Mouse (Mus musculus): ENCODE results near the gene Prkcg.

Gene Prkcg

GRCm38 (mm10) chr7:3317704-3318103, 28.7 kb downstream of the Prkcg start:
- no peak for DNase-seq (ENCODE audit: low spot score)

- no peak for DNase-seq (ENCODE audit: low spot score)
Measured at GRCm38 (mm10) chr7:3320856-3321255, 31.9 kb downstream of the Prkcg start.

GRCm38 (mm10) chr7:3323826-3324225, 34.8 kb downstream of the Prkcg start:
- DNase-seq (ENCODE audit: low spot score) = no peak

GRCm38 (mm10) chr7:3327961-3328360, 39.0 kb downstream of the Prkcg start:
- DNase-seq (ENCODE audit: low spot score) = no peak

GRCm38 (mm10) chr7:3329776-3330546, 41.0 kb downstream of the Prkcg start:
- DNase-seq (ENCODE audit: low spot score) = peak; percentile 75

GRCm38 (mm10) chr7:3331171-3331570, 42.2 kb downstream of the Prkcg start:
- DNase-seq (ENCODE audit: low spot score) = no peak

GRCm38 (mm10) chr7:3331581-3332223, 42.7 kb downstream of the Prkcg start:
- peak; percentile 88 for DNase-seq (ENCODE audit: low spot score)

GRCm38 (mm10) chr7:3332224-3332615, 43.2 kb downstream of the Prkcg start:
- DNase-seq (ENCODE audit: low spot score) = no peak

GRCm38 (mm10) chr7:3332619-3333521, 43.9 kb downstream of the Prkcg start, which contains the start of gene Cacng7:
Gene Cacng7, plus strand, starts transcription at chr7:3332955.
- peak; percentile 74 for DNase-seq (ENCODE audit: low spot score)

GRCm38 (mm10) chr7:3333542-3333941, 44.6 kb downstream of the Prkcg start:
- peak; percentile 68 for DNase-seq (ENCODE audit: low spot score)

GRCm38 (mm10) chr7:3336412-3336811, 47.4 kb downstream of the Prkcg start:
- no peak for DNase-seq (ENCODE audit: low spot score)

- DNase-seq (ENCODE audit: low spot score) = no peak
Measured at GRCm38 (mm10) chr7:3338286-3338935, 49.4 kb downstream of the Prkcg start.

GRCm38 (mm10) chr7:3339010-3339409, 50.0 kb downstream of the Prkcg start:
- no peak for DNase-seq (ENCODE audit: low spot score)

GRCm38 (mm10) chr7:3343861-3344260, 54.9 kb downstream of the Prkcg start:
- DNase-seq (ENCODE audit: low spot score) = no peak

GRCm38 (mm10) chr7:3345301-3345700, 56.3 kb downstream of the Prkcg start:
- no peak for DNase-seq (ENCODE audit: low spot score)

GRCm38 (mm10) chr7:3347366-3348287, 58.6 kb downstream of the Prkcg start:
- DNase-seq (ENCODE audit: low spot score) = no peak

- no peak for DNase-seq (ENCODE audit: low spot score)
Measured at GRCm38 (mm10) chr7:3348326-3348725, 59.3 kb downstream of the Prkcg start.

- DNase-seq (ENCODE audit: low spot score) = no peak
Measured at GRCm38 (mm10) chr7:3349775-3350174, 60.8 kb downstream of the Prkcg start.

GRCm38 (mm10) chr7:3351536-3351935, 62.6 kb downstream of the Prkcg start:
- DNase-seq (ENCODE audit: low spot score) = no peak

- DNase-seq (ENCODE audit: low spot score) = no peak
Measured at GRCm38 (mm10) chr7:3354850-3355249, 65.9 kb downstream of the Prkcg start.

- DNase-seq (ENCODE audit: low spot score) = no peak
Measured at GRCm38 (mm10) chr7:3360678-3361077, 71.7 kb downstream of the Prkcg start.

Data from MN1 (cell line).